Mouse (Mus musculus) lung, embryonic 14.5 days (tissue): Measurements from ENCODE around the gene Zdhhc4. TPM values are rescaled to one million over a fixed set of nuclear protein-coding genes. Genes with fewer than 3 reads are reported as not detected.

ENCODE experiments used
- ATAC-seq: fragments of 200-750 bp; cut with Nextera tagmentation; 2 replicates; pipeline ENCODE4 v1.8.0; 2017; ENCODE audit warnings: mild to moderate bottlenecking, moderate TSS enrichment, moderate library complexity; ENCODE audit not compliant: insufficient read depth
- DNase-seq: peaks from one replicate; pipeline ENCODE4 v3.0.0-alpha.2; 2015
- H3K27ac ChIP-seq: fragments of 300-500 bp; sonication (generic); 2 replicates; pipeline ENCODE4 v1.5.1; 2014; ENCODE audit warnings: low read depth, mild to moderate bottlenecking, moderate library complexity
- H3K27me3 ChIP-seq: fragments of 300-500 bp; sonication (generic); 2 replicates; pipeline ENCODE4 v1.6.1; 2014; ENCODE audit warnings: low read length, control low read depth; ENCODE audit not compliant: insufficient read depth
- H3K36me3 ChIP-seq: fragments of 300-500 bp; sonication (generic); 2 replicates; pipeline ENCODE4 v1.6.1; 2014; ENCODE audit warnings: control low read depth; ENCODE audit not compliant: insufficient read depth
- H3K4me1 ChIP-seq: fragments of 300-500 bp; sonication (generic); 2 replicates; pipeline ENCODE4 v1.6.1; 2014; ENCODE audit warnings: antibody characterized with exemption, control low read depth; ENCODE audit not compliant: insufficient read depth
- H3K4me2 ChIP-seq: fragments of 300-500 bp; sonication (generic); 2 replicates; pipeline ENCODE4 v1.6.1; 2014; ENCODE audit warnings: mild to moderate bottlenecking
- H3K4me3 ChIP-seq: fragments of 300-500 bp; sonication (generic); 2 replicates; pipeline ENCODE4 v1.5.1; 2014; ENCODE audit warnings: low read depth, low read length
- H3K9ac ChIP-seq: fragments of 300-500 bp; sonication (generic); 2 replicates; pipeline ENCODE4 v1.6.1; 2014
- H3K9me3 ChIP-seq: fragments of 300-500 bp; sonication (generic); 2 replicates; pipeline ENCODE4 v1.6.1; 2016; ENCODE audit warnings: low read depth, low read length, control low read depth
- CTCF ChIP-seq: IDR thresholded peaks from 2 replicates; pipeline ENCODE4 v1.5.1; 2016; ENCODE audit warnings: antibody characterized with exemption, low read depth
- WGBS: fragments of 180-500 bp; shearing (Covaris S2); extraction: QIAGEN DNeasy Blood & Tissue Kit; methylation state at CpG from one replicate; pipeline ENCODE4 v1.1.7; 2014; 5-methylcytosine and 5-hydroxymethylcytosine counted together
- polyA plus RNA-seq: library from polyadenylated mRNA; unstranded; fragments of >200 nt; fragmentation: Nextera tagmentation; extraction: Ambion mirVana; gene quantifications from 2 replicates; pipeline ENCODE4 v1.2.1, GENCODE M21; 2014

Zdhhc4 gene
- polyA plus RNA-seq, result 74.6 and 77.9 TPM in 2 replicates

- peak within 1 kb of the TSS; percentile 69; the same call in 1 of the 2 replicates for H3K27ac ChIP-seq
- no peaks in the 10 kb centered on the region for H3K27me3 ChIP-seq
- H3K4me2 ChIP-seq, result peak within 1 kb of the TSS; percentile 82
- TF ChIP-seq CTCF, result no peak
- peak; percentile 77 for ATAC-seq
- H3K36me3 ChIP-seq, result peaks cover 34% of the 10 kb centered on the region
- WGBS, result under 1% methylated on average over 57 of the region's 57 CpGs
- DNase-seq, result peak; percentile 98
- peak within 1 kb of the TSS; percentile 90 for H3K9ac ChIP-seq
- peak within 1 kb of the TSS; percentile 95 for H3K4me3 ChIP-seq
- H3K9me3 ChIP-seq, result no peaks in the 10 kb centered on the region
- H3K4me1 ChIP-seq, result 0 out of 2 replicates have a peak, but pooled peaks cover 5% of the 10 kb centered on the region
Measured at GRCm38 (mm10) chr5:143328690-143329495, at the start of gene Zdhhc4. TSS of gene Zdhhc4 (minus strand) at chr5:143329256.

GRCm38 (mm10) chr5:143376156-143376555 is 47.1 kb upstream of the Zdhhc4 start:
- TF ChIP-seq CTCF, result peak; percentile 52
- Histone ChIP-seq H3K4me3 (no peak overlapping the region), H3K27ac (no peak overlapping the region), H3K36me3 (no peaks in the 10 kb centered on the region), H3K9me3 (no peaks in the 10 kb centered on the region), H3K9ac (no peak overlapping the region), H3K4me2 (no peak overlapping the region), H3K4me1 (no peaks in the 10 kb centered on the region), H3K27me3 (peaks cover 41% of the 10 kb centered on the region)
- peak; percentile 13 for DNase-seq
- 79% methylated on average over 4 of the region's 4 CpGs for WGBS
- no peak for ATAC-seq

- Histone ChIP-seq H3K9ac (no peak overlapping the region), H3K36me3 (no peaks in the 10 kb centered on the region), H3K4me1 (no peaks in the 10 kb centered on the region), H3K27ac (no peak overlapping the region), H3K4me3 (no peak overlapping the region), H3K27me3 (peaks cover 50% of the 10 kb centered on the region), H3K9me3 (no peaks in the 10 kb centered on the region), H3K4me2 (peak overlapping the region; percentile 43)
- WGBS, result 7% methylated on average over 21 of the region's 21 CpGs
- DNase-seq (peak; percentile 80), ATAC-seq (peak; percentile 70)
- peak; percentile 83 for TF ChIP-seq CTCF
Measured at GRCm38 (mm10) chr5:143375242-143375641, 46.2 kb upstream of the Zdhhc4 start.

DNA sequence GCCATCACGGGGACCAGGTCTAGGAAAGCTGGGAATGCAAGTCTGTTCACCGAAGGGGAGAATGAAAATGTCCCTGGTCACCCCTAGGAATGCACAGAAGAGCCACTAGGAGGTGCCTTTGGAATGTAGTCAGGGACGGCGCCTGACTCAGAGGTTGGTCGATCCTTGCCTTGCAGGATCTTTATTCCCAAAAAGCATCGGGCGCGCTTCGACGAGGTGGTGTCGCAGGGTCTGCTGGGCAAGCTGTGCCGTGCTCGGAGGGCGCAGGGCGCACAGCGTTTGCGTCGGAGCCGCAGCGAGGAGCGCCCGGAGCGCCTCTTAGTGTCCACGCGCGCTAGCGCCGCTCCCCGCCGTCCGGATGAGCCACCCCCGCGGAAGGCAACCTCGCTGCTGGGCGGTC is 43.8 kb upstream of the Zdhhc4 start:
- TF ChIP-seq CTCF, result peak; percentile 59
- ATAC-seq, result peak; percentile 33
- H3K4me1 ChIP-seq, result no peaks in the 10 kb centered on the region
- peak overlapping the region; percentile 63 for H3K4me2 ChIP-seq
- no peaks in the 10 kb centered on the region for H3K9me3 ChIP-seq
- DNase-seq, result peak; percentile 66
- H3K27me3 ChIP-seq, result peaks cover 74% of the 10 kb centered on the region
- H3K36me3 ChIP-seq, result no peaks in the 10 kb centered on the region
- H3K9ac ChIP-seq, result peak overlapping the region; percentile 23
- peak overlapping the region; percentile 31 for H3K4me3 ChIP-seq
- 1% methylated on average over 35 of the region's 35 CpGs for WGBS
- no peak overlapping the region for H3K27ac ChIP-seq

DNA sequence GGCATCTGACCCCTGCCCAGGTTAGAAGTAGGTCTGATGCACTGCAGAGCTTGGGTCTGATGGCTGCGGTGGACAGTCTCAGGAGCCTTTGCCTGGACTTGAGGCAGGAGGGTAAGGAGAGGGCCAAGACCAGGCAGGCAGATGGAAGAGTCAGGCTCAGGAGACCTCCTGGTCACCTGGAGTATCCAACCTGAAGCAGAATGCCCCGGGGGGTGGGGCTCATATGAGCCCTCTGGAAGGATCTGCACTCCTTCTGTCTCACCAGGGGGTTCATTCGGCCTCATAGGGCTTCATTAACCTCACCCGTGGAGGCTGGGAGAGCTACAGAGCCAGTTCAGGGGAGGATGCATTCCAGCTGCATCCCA is 42.1 kb upstream of the Zdhhc4 start:
- Histone ChIP-seq H3K36me3 (no peaks in the 10 kb centered on the region), H3K4me3 (no peak overlapping the region), H3K9ac (no peak overlapping the region), H3K27ac (no peak overlapping the region), H3K27me3 (peaks cover 75% of the 10 kb centered on the region), H3K4me1 (no peaks in the 10 kb centered on the region), H3K9me3 (no peaks in the 10 kb centered on the region), H3K4me2 (no peak overlapping the region)
- DNase-seq, result no peak
- no peak for ATAC-seq
- WGBS, result 48% methylated on average over 4 of the region's 4 CpGs
- no peak for TF ChIP-seq CTCF

DNA sequence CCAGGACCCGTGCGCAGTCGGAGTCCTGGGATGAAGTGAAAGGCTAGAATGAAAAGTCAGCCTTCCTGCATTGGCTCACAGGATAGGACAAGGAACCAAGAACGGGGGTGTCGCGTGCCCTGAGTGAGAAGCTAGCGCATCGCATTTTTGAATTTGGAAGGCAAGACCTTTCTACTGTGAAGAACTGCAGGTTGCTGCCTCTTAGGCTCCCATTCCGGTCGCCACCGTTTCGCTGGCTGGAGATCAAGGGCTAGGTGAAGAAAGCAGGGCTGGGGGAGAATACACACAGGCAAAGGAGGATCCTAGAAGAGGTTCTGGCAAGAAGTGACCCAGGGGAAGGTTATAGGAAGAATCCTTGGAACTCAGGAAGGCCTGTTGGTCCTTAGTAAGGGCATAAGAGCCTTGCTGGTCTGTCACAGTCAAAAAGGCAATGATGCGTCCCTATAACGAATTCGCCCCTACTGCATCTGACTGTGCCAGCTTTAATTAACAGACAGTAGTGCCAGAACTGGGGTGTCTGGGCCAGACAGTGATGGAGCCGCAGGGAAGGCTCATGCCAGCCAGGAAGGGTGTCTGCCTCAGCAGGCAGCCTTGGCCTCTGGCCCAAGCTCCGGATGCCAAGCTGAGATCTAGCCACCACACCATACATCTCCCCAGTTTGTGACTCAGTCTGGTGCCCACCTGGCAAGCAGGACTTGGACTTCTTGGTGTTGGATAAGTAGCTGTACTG is 41.5 kb upstream of the Zdhhc4 start:
- H3K9me3 ChIP-seq, result no peaks in the 10 kb centered on the region
- no peak for TF ChIP-seq CTCF
- H3K4me2 ChIP-seq, result peak overlapping the region; percentile 44; the same call in 1 of the 2 replicates
- no peak for ATAC-seq
- 30% methylated on average over 17 of the region's 17 CpGs for WGBS
- no peak overlapping the region for H3K9ac ChIP-seq
- DNase-seq, result no peak
- H3K36me3 ChIP-seq, result no peaks in the 10 kb centered on the region
- H3K4me3 ChIP-seq, result peak overlapping the region; percentile 20; the same call in 1 of the 2 replicates
- H3K4me1 ChIP-seq, result no peaks in the 10 kb centered on the region
- no peak overlapping the region for H3K27ac ChIP-seq
- peaks cover 80% of the 10 kb centered on the region for H3K27me3 ChIP-seq
